Mouse (Mus musculus) lung, postnatal 0 days (tissue): ENCODE results near the gene Bri3. TPM values are rescaled to one million over a fixed set of nuclear protein-coding genes. Genes with fewer than 3 reads are reported as not detected.
A peak's percentile ranks its signal among the peaks of the same experiment; 100 is the strongest.

ENCODE experiments used
- ATAC-seq: fragments of 200-750 bp; cut with Nextera tagmentation; 2 replicates; pipeline ENCODE4 v1.8.0; 2017; ENCODE audit warnings: moderate library complexity
- DNase-seq: peaks from one replicate; pipeline ENCODE4 v3.0.0-alpha.2; 2016; ENCODE audit warnings: low spot score
- H3K27ac ChIP-seq: fragments of 300-500 bp; sonication (generic); 2 replicates; pipeline ENCODE4 v1.5.1; 2014; ENCODE audit warnings: antibody characterized with exemption, mild to moderate bottlenecking, low read length, mixed read lengths
- H3K27me3 ChIP-seq: fragments of 300-500 bp; sonication (generic); replicated peaks from 2 replicates; pipeline ENCODE4 v1.6.1; 2014; ENCODE audit warnings: low read length, mixed read lengths; ENCODE audit not compliant: insufficient read depth
- H3K36me3 ChIP-seq: fragments of 300-500 bp; sonication (generic); 2 replicates; pipeline ENCODE4 v1.6.1; 2014; ENCODE audit warnings: low read length, mixed read lengths; ENCODE audit not compliant: insufficient read depth
- H3K4me1 ChIP-seq: fragments of 300-500 bp; sonication (generic); 2 replicates; pipeline ENCODE4 v1.6.1; 2014; ENCODE audit warnings: antibody characterized with exemption, low read depth, low read length, mixed read lengths; ENCODE audit not compliant: insufficient read depth
- H3K4me2 ChIP-seq: fragments of 300-500 bp; sonication (generic); replicated peaks from 2 replicates; pipeline ENCODE4 v1.6.1; 2014; ENCODE audit warnings: low read depth, mild to moderate bottlenecking, low read length, moderate library complexity, mixed read lengths
- H3K4me3 ChIP-seq: fragments of 300-500 bp; sonication (generic); 2 replicates; pipeline ENCODE4 v1.5.1; 2014; ENCODE audit warnings: low read depth, low read length
- H3K9ac ChIP-seq: fragments of 300-500 bp; sonication (generic); replicated peaks from 2 replicates; pipeline ENCODE4 v1.6.1; 2014; ENCODE audit warnings: low read depth, mild to moderate bottlenecking
- H3K9me3 ChIP-seq: fragments of 300-500 bp; sonication (generic); 2 replicates; pipeline ENCODE4 v1.6.1; 2016; ENCODE audit warnings: low read length, mixed read lengths
- CTCF ChIP-seq: IDR thresholded peaks from 2 replicates; pipeline ENCODE4 v1.5.1; 2016; ENCODE audit warnings: antibody characterized with exemption, mild to moderate bottlenecking
- EP300 ChIP-seq: IDR thresholded peaks from 2 replicates; pipeline ENCODE4 v1.6.1; 2016; ENCODE audit warnings: antibody characterized with exemption, mild to moderate bottlenecking, control low read depth
- WGBS: fragments of 180-500 bp; shearing (Covaris S2); extraction: QIAGEN DNeasy Blood & Tissue Kit; methylation state at CpG from one replicate; pipeline ENCODE4 v1.1.7; 2014; 5-methylcytosine and 5-hydroxymethylcytosine counted together
- polyA plus RNA-seq: library from polyadenylated mRNA; unstranded; fragments of >200 nt; fragmentation: Nextera tagmentation; extraction: Ambion mirVana; gene quantifications from 2 replicates; pipeline ENCODE4 v1.2.1, GENCODE M21; 2015

The Bri3 gene
- polyA plus RNA-seq, 1 experiment from 2014 or later = 286 TPM

DNA sequence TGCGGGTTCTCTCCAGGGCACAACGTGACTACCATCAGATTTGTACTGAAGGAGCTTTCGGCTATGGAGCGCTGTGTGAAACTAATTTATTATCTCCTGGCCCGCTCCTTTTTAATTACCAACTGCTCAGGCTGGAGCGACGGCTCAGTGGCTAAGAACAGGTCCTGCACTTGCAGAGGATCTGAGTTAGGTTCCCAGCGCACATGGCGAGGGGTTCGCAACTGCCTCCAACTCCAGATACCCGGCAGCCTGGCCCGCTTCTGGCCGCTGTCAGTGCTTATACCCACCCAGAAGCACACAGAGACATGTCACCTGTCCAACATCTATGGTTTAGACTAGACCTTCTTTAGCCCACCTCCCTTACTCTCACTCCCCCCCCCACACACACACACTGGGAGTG, 35.7 kb downstream of the Bri3 start:
- ATAC-seq (no peak), DNase-seq (no peak)
- Histone ChIP-seq H3K9ac (no peak overlapping the region), H3K4me2 (no peak overlapping the region), H3K27me3 (no peaks in the 10 kb centered on the region), H3K9me3 (no peaks in the 10 kb centered on the region), H3K4me3 (no peak overlapping the region), H3K4me1 (no peaks in the 10 kb centered on the region), H3K36me3 (peaks cover 5% of the 10 kb centered on the region; the same call in 1 of the 2 replicates), H3K27ac (no peak overlapping the region)
- TF ChIP-seq CTCF = no peak
- TF ChIP-seq EP300 = no peak
- WGBS = 96% methylated on average over 13 of the region's 13 CpGs

DNA sequence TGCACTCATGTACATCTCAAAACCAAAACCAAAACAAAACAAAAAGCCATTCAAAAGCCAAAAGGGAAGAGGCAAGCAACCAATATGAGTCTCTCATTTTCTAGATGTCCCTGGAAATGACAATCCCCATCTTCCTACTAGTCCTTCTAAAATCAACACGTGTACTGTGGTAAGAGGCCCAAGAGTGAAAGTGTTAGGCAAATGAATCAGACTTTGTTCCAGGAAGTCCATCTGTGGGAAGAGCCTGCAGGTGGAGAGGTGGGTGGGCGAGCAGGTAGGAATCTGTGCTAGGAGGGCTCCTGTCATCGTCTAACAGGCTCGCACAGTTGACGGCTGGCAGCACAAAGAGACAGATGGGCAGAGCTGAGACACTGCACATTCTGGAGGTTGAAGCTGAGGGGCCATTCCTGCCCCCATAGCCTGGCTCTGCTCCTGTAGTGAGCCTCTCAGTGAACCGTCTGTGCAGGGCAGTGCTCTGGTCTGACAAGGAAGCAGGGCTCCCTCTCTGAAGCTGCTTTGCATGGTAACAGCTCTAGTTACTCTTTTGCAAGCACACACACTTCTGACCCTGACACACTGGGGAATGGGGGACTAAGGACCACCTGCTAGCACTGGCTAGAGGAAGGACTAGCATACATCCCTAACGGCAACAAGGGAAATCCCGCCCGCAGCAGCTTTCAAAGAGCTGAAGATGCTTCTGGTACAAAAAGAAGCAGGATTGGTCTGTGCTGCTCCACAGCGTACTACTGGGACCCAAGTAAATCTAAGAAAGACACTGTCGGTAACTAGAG, 38.4 kb downstream of the Bri3 start:
- no peak overlapping the region for H3K27ac ChIP-seq
- 70% methylated on average over 11 of the region's 11 CpGs for WGBS
- no peak for TF ChIP-seq EP300
- no peak for TF ChIP-seq CTCF

DNA sequence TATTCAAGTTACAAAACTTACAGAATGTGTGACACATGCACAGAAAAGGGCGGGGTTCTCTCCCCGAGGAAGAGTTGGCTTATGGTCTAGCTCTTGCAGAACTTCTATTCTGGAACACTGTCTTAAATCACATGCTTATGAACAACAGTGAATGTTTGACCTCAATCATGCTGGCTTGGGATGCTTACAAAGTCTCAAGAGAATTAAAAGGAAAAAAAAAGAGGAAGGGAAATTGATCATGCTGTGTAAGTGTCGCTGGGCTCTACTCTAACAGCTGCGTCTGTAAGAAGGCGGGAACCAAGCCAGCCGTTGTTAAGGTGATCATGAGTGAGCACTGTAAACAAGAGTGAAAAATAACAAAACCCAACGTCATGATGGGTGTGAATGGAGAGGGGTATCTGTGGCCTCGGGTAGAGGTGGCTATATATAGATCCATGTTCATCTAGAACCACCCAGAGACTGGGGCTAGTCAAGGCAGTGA, 39.4 kb downstream of the Bri3 start:
- no peaks in the 10 kb centered on the region for H3K9me3 ChIP-seq
- peak; percentile 37 for ATAC-seq
- peak; percentile 61 for DNase-seq
- TF ChIP-seq CTCF (no peak), EP300 (no peak)
- WGBS = 42% methylated on average over 8 of the region's 8 CpGs
- no peak overlapping the region for H3K4me2 ChIP-seq
- H3K4me3 ChIP-seq = no peak overlapping the region
- H3K4me1 ChIP-seq = no peaks in the 10 kb centered on the region
- H3K27ac ChIP-seq = no peak overlapping the region
- no peak overlapping the region for H3K9ac ChIP-seq
- no peaks in the 10 kb centered on the region for H3K36me3 ChIP-seq
- H3K27me3 ChIP-seq = no peaks in the 10 kb centered on the region

More for the DNA sequence above, 38.4 kb downstream of the Bri3 start:
- Histone ChIP-seq H3K4me2 (no peak overlapping the region), H3K4me1 (no peaks in the 10 kb centered on the region), H3K9ac (no peak overlapping the region), H3K4me3 (no peak overlapping the region), H3K9me3 (no peaks in the 10 kb centered on the region), H3K27me3 (no peaks in the 10 kb centered on the region), H3K36me3 (no peaks in the 10 kb centered on the region)
- no peak for DNase-seq
- ATAC-seq = no peak

DNA sequence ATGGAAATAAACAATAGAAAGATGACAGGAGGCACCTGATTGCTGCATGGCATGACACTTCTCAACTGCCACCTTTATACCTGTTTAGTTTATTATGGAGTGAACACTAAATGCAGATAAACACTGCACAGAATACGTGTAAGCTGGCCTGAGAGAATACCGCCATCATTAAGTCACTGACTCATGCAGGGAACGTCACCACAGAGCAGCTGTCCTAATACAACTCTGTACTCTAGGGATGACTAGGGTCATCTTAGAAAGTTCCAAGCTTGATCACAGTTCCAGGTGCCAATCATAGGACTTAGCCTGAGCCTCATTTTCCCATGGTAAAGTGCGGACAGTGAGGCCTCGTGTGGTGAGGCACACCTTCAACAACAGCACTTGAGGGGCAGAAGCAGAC, 40.4 kb downstream of the Bri3 start:
- 73% methylated on average over 5 of the region's 5 CpGs for WGBS
- Histone ChIP-seq H3K27me3 (no peaks in the 10 kb centered on the region), H3K9me3 (no peaks in the 10 kb centered on the region), H3K4me2 (no peak overlapping the region), H3K36me3 (no peaks in the 10 kb centered on the region), H3K4me1 (no peaks in the 10 kb centered on the region; the same call in 1 of the 2 replicates), H3K9ac (no peak overlapping the region), H3K27ac (no peak overlapping the region), H3K4me3 (no peak overlapping the region)
- DNase-seq (no peak), ATAC-seq (no peak)
- TF ChIP-seq EP300 (no peak), CTCF (no peak)

DNA sequence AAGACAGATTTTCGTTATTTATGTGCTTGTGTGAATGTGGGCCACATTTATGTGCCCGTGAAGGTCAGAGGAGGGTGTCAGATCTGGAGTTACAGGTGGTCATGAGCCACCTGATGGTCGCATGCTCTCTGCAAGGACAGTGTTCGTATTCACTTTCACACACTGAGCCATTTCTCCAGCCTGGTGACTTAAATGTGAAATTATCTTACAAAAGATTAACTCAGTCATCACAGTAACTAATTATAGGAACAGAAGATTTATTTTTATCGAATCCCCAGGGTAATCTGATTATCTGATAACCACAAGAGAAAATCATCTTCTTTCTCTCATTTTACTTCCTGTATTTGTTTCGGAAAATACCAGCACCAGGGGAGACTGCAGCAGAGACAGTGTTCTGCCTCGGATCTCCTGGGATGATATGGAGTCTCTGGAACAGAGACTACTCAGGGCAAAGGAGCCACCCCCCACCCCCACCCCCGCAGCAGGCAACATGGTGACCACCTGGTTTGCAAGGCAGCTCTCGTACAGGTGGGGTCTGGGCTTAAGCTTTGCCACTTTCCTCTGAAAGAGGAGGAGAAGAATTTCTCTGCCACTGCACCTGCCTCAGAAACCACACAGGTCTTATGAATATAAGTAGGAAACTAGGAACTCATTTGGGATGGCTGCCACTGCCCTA, 42.5 kb downstream of the Bri3 start:
- Histone ChIP-seq H3K4me3 (no peak overlapping the region), H3K9ac (no peak overlapping the region), H3K4me1 (peaks cover 3% of the 10 kb centered on the region; the same call in 1 of the 2 replicates), H3K27me3 (no peaks in the 10 kb centered on the region), H3K4me2 (no peak overlapping the region), H3K9me3 (no peaks in the 10 kb centered on the region), H3K27ac (no peak overlapping the region), H3K36me3 (no peaks in the 10 kb centered on the region)
- TF ChIP-seq EP300 (no peak), CTCF (no peak)
- ATAC-seq = no peak
- DNase-seq = no peak
- WGBS = 62% methylated on average over 9 of the region's 9 CpGs

DNA sequence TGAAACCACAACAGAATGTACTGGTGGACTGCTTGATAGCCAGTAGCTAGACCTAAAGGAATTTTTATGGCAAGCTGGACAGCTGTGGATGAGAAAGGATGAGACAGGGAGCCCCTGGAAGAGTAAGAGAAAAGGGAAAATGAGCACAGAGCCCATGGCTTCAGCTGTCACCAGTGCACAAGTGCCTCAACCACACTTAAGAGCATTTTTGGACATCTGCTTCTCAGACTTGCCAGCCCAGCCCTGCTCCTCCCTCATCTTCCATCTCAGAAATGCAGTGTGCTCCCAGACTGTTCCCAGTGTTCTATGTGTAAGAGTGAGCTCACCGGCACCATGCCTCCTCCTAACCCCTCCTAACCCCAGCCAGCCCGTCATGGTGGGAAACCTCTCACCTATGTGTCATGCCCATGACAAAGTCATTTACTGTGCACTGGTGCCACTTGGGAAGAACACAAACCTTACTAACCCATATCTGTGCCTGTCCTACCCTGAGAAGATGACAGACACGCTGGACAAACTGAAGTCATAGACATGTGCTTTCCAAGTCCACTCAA, 43.1 kb downstream of the Bri3 start:
- ATAC-seq = no peak
- no peak for DNase-seq
- H3K36me3 ChIP-seq = no peaks in the 10 kb centered on the region
- H3K4me2 ChIP-seq = no peak overlapping the region
- H3K27ac ChIP-seq = no peak overlapping the region
- TF ChIP-seq CTCF (no peak), EP300 (no peak)
- H3K9me3 ChIP-seq = no peaks in the 10 kb centered on the region
- H3K9ac ChIP-seq = no peak overlapping the region
- 67% methylated on average over 3 of the region's 3 CpGs for WGBS
- H3K4me3 ChIP-seq = no peak overlapping the region
- H3K27me3 ChIP-seq = no peaks in the 10 kb centered on the region
- H3K4me1 ChIP-seq = peaks cover 3% of the 10 kb centered on the region; the same call in 1 of the 2 replicates
